Mouse (Mus musculus) layer of hippocampus, adult 18-20 months (tissue): ENCODE measurements around the gene Akr7a5. TPM values are rescaled to one million over a fixed set of nuclear protein-coding genes. Genes with fewer than 3 reads are reported as not detected.

Experiments
- DNase-seq, 2 experiments: peaks; one replicate each; pipeline ENCODE4 v3.0.0; 2022; ENCODE audit warnings: low spot score in 2 of 2
- long read RNA-seq: library from polyadenylated mRNA; stranded (forward); transcript quantifications from one replicate; pipeline ENCODE4 v2.0.0, GENCODE M21; 2021
- total RNA-seq, 2 experiments: library from RNA; stranded (reverse); gene quantifications; 2 replicates each; pipeline ENCODE4 v1.2.3; 2021

The Akr7a5 gene
- total RNA-seq: 10 to 100 TPM; 31.4 to 32.1 TPM
- long read RNA-seq, transcript Akr7a5-201 (7 exons, 1,288 nt): major isoform, 12 of 15 reads
- long read RNA-seq, partial matches to known transcripts: 0 of 15 reads
- long read RNA-seq, other reads (novel, unspliced or antisense): 3 of 15 reads

GRCm38 (mm10) chr4:139310171-139310898, at the start of gene Akr7a5, which contains the start of gene Pqlc2:
Gene Akr7a5 (plus strand): TSS chr4:139310744.
Gene Pqlc2 (minus strand): TSS chr4:139310708.
- peak; percentile 94 to 99 for DNase-seq

GRCm38 (mm10) chr4:139262981-139263380, 47.6 kb upstream of the Akr7a5 start:
- no peak for DNase-seq

DNA sequence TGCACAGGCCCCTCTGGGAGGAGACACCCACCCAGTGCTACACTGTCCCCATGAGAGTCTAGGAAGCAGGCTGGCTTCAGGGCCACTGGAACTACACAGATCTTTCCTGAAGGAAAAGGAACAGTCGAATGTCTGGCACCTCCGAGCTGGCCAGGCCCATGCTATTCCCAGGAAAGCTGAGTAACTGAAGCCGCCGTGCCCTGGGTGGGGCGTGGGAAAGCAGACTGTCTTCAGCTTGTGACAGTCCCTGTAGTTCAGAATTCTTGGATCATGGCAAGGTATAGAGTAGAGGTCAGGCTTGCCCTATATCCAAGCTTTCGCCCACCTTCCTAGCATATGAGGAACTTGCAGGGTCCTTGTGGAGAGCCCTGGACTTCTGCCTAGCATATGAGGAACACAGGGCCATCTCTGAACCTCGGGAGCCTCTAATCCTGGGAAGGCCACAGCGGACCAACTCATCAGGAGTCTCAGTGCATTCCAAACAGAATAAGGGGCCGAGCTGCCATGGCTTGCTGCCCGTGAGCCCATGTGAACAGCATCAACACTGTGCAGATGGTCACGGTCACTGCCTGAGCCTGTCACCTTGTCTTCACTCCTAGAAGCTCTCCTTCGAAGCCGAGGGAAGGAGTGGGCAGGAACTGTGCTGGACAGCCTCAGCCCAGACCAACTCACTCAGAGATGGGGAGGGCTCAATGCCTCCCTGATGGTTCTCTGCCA, 44.6 kb upstream of the Akr7a5 start:
- DNase-seq: no peak

GRCm38 (mm10) chr4:139266500-139266865, 44.1 kb upstream of the Akr7a5 start:
- no peak for DNase-seq

DNA sequence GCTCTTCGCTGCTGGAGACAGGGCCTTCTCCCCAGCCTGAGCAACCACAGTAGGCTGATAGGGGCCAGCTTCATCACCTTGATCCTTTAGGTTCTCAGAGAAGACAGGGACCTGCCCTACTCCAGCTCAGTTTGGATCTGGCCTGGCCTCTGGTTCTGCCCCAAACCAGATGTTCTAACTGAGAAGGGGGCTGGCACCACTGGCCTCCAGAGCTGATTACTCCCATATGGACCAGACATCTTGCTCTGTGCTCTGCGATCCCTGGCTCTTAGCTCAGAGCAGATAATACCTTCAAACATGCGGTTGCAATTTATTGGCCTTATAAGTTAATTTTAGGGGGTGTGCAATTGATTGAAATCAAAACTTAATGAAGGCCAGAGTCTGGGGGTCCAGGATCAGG, 43.2 kb upstream of the Akr7a5 start:
- DNase-seq: no peak

GRCm38 (mm10) chr4:139268242-139268641, 42.3 kb upstream of the Akr7a5 start:
- DNase-seq: no peak

DNA sequence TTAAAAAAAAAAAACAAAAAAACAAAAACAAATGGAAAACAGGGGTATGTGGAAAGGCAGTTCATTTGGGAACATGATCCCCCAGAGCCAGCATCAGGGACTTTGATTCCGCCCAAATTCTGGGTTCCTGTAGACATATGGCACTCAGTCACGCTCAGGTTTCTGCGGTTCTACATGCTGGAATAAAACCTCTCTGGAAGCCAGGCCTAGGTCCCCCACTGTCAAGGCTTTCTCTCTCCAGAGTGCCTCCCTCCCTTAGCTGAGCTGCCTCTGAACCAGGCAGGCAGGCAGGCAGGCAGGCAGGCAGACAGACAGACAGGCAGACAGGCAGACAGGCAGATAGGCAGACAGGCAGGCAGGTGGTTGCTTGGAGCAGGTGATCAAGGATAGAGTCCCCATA, 40.4 kb upstream of the Akr7a5 start:
- no peak for DNase-seq

- no peak for DNase-seq
Measured at GRCm38 (mm10) chr4:139271562-139271961, 39.0 kb upstream of the Akr7a5 start.

GRCm38 (mm10) chr4:139272951-139273680, 37.4 kb upstream of the Akr7a5 start:
- DNase-seq: no peak

DNA sequence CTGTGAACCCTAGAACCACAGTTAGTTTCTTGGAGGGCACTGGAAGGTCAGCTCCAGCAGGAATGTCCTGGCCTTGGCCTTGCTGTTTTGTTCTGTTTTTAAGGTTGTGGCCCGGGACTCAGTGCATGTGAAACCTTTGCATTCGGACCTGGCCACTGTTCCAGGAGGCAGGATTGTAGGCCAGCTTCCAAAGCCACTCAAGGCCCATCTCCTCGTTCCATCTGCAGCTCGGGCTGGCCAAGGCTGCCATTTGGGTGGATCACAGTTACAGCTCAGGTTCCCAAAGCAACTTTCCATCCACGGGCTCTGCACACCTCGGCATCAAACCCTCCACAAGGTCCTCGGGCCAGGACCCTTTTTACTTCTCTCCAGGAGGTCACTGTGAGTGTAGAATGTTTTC, 36.0 kb upstream of the Akr7a5 start:
- no peak for DNase-seq

DNA sequence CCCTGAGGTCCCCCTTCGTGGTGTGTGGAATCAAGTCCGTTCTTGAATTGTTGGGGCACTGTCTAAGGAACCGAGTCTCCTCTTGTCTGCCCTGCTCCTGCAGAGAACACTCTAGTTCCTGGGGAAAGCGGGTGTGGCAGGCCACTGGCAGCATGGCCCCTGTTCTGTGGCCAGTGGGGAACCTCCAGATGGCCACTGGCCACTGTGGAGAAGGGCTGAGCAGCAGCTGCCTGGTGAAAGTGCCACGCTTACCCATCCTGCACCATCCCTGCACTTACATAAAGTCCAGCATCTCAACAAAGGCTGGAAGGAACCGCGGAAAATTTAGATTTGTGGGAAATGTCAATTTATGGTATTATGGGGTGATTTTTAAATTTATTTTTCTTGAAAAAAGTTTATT, 34.1 kb upstream of the Akr7a5 start:
- no peak for DNase-seq

DNA sequence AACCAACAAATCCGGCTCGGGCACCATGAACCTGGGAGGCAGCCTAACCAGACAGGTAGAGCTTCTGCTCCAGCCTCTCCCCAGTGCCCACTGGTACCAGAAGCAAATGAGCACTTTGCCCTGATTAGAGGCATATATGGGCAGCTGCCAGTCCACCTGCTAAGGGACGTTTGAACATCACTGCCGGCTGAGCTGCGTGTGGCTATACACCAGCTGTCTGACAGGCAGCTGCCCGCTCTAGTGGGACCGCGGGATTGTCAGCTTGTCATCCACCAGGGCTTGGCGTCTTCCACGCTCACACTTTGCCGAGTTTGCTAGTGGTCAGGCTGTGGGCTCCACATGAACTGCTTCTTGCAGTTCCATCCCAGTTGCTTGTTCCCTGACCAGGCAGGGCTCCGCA, 30.0 kb upstream of the Akr7a5 start:
- DNase-seq: no peak

GRCm38 (mm10) chr4:139281791-139282345, 28.7 kb upstream of the Akr7a5 start:
- DNase-seq: no peak

GRCm38 (mm10) chr4:139282955-139283417, 27.6 kb upstream of the Akr7a5 start:
- DNase-seq: no peak

GRCm38 (mm10) chr4:139284877-139285276, 25.7 kb upstream of the Akr7a5 start:
- no peak for DNase-seq

- DNase-seq: no peak
Measured at GRCm38 (mm10) chr4:139286234-139286633, 24.3 kb upstream of the Akr7a5 start.

GRCm38 (mm10) chr4:139287122-139287863, 23.3 kb upstream of the Akr7a5 start:
- DNase-seq: peak; percentile 85 to 93

GRCm38 (mm10) chr4:139289017-139289416, 21.5 kb upstream of the Akr7a5 start:
- peak; percentile 38 to 79 for DNase-seq

GRCm38 (mm10) chr4:139291099-139291498, 19.4 kb upstream of the Akr7a5 start:
- DNase-seq: no peak

GRCm38 (mm10) chr4:139292038-139292437, 18.5 kb upstream of the Akr7a5 start:
- no peak for DNase-seq

GRCm38 (mm10) chr4:139297566-139297965, 13.0 kb upstream of the Akr7a5 start:
- DNase-seq: no peak
